Mouse (Mus musculus): Measurements from ENCODE around the gene Mylpf.

Mylpf gene

GRCm38 (mm10) chr7:127207374-127208294 is 1.1 kb upstream of the Mylpf start:
- DNase-seq (ENCODE audit: low spot score): no peak

GRCm38 (mm10) chr7:127208295-127208552 is 466 bp upstream of the Mylpf start, which contains the start of gene Tbc1d10b:
TSS of gene Tbc1d10b (minus strand) at chr7:127208468.
- DNase-seq (ENCODE audit: low spot score): no peak

GRCm38 (mm10) chr7:127209851-127210250 is 1.2 kb downstream of the Mylpf start:
- no peak for DNase-seq (ENCODE audit: low spot score)

GRCm38 (mm10) chr7:127210266-127210665 is 1.6 kb downstream of the Mylpf start:
- no peak for DNase-seq (ENCODE audit: low spot score)

- no peak for DNase-seq (ENCODE audit: low spot score)
Measured at GRCm38 (mm10) chr7:127211014-127211745, 2.5 kb downstream of the Mylpf start.

- no peak for DNase-seq (ENCODE audit: low spot score)
Measured at GRCm38 (mm10) chr7:127212432-127213250, 4.0 kb downstream of the Mylpf start.

GRCm38 (mm10) chr7:127213485-127213884 is 4.8 kb downstream of the Mylpf start:
- DNase-seq (ENCODE audit: low spot score): no peak

- no peak for DNase-seq (ENCODE audit: low spot score)
Measured at GRCm38 (mm10) chr7:127213930-127214329, 5.2 kb downstream of the Mylpf start.

- DNase-seq (ENCODE audit: low spot score): no peak
Measured at GRCm38 (mm10) chr7:127214521-127214920, 5.8 kb downstream of the Mylpf start.

GRCm38 (mm10) chr7:127214981-127215871 is 6.5 kb downstream of the Mylpf start:
- DNase-seq (ENCODE audit: low spot score): no peak

GRCm38 (mm10) chr7:127216307-127216706 is 7.6 kb downstream of the Mylpf start:
- no peak for DNase-seq (ENCODE audit: low spot score)

GRCm38 (mm10) chr7:127217475-127217874 is 8.8 kb downstream of the Mylpf start:
- DNase-seq (ENCODE audit: low spot score): no peak

- no peak for DNase-seq (ENCODE audit: low spot score)
Measured at GRCm38 (mm10) chr7:127217901-127218642, 9.4 kb downstream of the Mylpf start.

GRCm38 (mm10) chr7:127218670-127219069 is 10.0 kb downstream of the Mylpf start:
- no peak for DNase-seq (ENCODE audit: low spot score)

GRCm38 (mm10) chr7:127220440-127220839 is 11.8 kb downstream of the Mylpf start:
- no peak for DNase-seq (ENCODE audit: low spot score)

GRCm38 (mm10) chr7:127223106-127223505 is 14.4 kb downstream of the Mylpf start:
- no peak for DNase-seq (ENCODE audit: low spot score)

GRCm38 (mm10) chr7:127223515-127224478 is 15.1 kb downstream of the Mylpf start:
- no peak for DNase-seq (ENCODE audit: low spot score)

GRCm38 (mm10) chr7:127224616-127225015 is 15.9 kb downstream of the Mylpf start:
- DNase-seq (ENCODE audit: low spot score): no peak
